Mouse (Mus musculus) megakaryocyte, embryonic 14.5 days (primary cell): ENCODE data around the gene Olfr239. TPM values are rescaled to one million over a fixed set of nuclear protein-coding genes. Genes with fewer than 3 reads are reported as not detected.
"Not testable (repeated sequence)": the region's sequence is repeated elsewhere in the genome, so short reads cannot be mapped to it uniquely, and the experiment has no call there.

ENCODE experiments used
- H3K27me3 ChIP-seq: replicated peaks from 2 replicates; pipeline ENCODE3; 2012; ENCODE audit warnings: inconsistent platforms
- H3K36me3 ChIP-seq: replicated peaks from 2 replicates; pipeline ENCODE3; 2012; ENCODE audit warnings: low read length, inconsistent platforms, mixed read lengths
- H3K4me1 ChIP-seq: 2 replicates; pipeline ENCODE4 v1.6.1; 2012; ENCODE audit warnings: inconsistent platforms
- H3K4me3 ChIP-seq: replicated peaks from 2 replicates; pipeline ENCODE3; 2012; ENCODE audit warnings: moderate library complexity, mild to moderate bottlenecking, inconsistent platforms
- H3K9me3 ChIP-seq: 2 replicates; pipeline ENCODE4 v1.6.1; 2012; ENCODE audit warnings: inconsistent platforms
- FLI1 ChIP-seq: IDR thresholded peaks from 2 replicates; pipeline ENCODE4 v1.6.1; 2012; ENCODE audit warnings: low read length, inconsistent platforms, mixed read lengths
- GATA1 ChIP-seq: IDR thresholded peaks from 3 replicates; pipeline ENCODE4 v1.6.1; 2012; ENCODE audit warnings: mixed read lengths, low read length, inconsistent platforms, borderline replicate concordance
- polyA plus RNA-seq: library from polyadenylated mRNA; stranded (reverse); fragments of >175 nt; gene quantifications from 2 replicates; pipeline ENCODE4 v1.2.3, GENCODE M21; 2012; ENCODE audit warnings: low replicate concordance; ENCODE audit not compliant: insufficient read depth

Olfr239 gene
- not detected in 2 replicates for polyA plus RNA-seq

DNA sequence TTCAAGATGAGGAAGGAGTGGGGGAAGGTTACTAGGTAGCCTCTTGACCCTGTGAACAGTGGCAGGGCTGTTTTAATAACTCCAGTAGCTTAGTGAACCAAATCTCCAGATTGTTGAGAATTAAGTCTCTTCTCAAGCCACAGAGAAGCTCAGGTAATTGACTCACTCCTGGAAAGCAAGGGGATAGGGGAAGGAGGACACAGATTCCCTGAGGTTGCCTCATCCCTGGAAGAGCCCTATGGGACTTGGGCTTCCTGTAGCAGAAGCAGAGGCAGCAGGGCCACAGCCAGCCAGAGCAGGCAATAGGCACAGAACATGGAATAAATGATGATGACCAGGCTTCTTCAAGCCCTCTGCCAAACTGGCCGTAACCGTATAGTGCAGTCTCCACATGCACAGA is at the start of gene Olfr239:
Gene Olfr239 (plus strand): TSS at position 301 of the 400 bp plus-strand sequence.
- not testable (repeated sequence) for H3K4me3 ChIP-seq, H3K9me3 ChIP-seq

DNA sequence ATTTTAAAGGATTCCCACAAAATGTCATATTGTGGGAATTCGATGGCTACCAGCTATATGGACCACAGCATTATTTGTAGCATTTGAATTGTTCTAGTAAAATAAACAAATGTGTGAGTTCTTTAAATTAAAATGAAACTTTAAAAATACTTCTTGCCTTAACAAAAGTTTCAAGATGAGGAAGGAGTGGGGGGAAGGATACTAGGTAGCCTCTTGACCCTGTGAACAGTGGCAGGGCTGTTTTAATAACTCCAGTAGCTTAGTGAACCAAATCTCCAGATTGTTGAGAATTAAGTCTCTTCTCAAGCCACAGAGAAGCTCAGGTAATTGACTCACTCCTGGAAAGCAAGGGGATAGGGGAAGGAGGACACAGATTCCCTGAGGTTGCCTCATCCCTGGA is 23.0 kb upstream of the Olfr239 start, which contains the start of gene Olfr55:
Gene Olfr55 (plus strand): TSS at position 301 of the 400 bp plus-strand sequence.
- H3K36me3 ChIP-seq, H3K27me3 ChIP-seq, H3K4me3 ChIP-seq, H3K4me1 ChIP-seq, H3K9me3 ChIP-seq: not testable (repeated sequence)

More for the DNA sequence above, at the start of gene Olfr239:
- not testable (repeated sequence) for H3K27me3 ChIP-seq, H3K4me1 ChIP-seq, H3K36me3 ChIP-seq

DNA sequence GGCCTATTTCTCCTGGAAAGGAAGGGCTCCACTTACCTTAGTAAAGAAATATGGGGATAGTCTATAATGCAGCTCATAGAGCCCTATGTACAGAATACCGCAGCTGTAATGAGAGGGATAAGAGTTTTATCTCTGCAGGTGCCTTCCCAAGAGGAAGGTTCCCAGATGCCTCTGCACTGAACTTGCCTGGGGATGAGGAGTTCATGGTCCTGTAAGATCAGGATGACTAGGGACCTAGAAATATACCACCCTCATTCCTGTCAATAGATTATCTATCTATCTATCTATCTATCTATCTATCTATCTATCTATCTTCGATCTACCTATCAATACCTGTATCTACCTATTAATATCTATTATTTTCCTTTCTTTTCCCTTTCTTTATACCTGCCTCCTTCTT is 30.5 kb downstream of the Olfr239 start, which contains the start of gene Olfr1564:
Gene Olfr1564 (minus strand): TSS at position 101 of the 400 bp plus-strand sequence.
- TF ChIP-seq FLI1 (no peak), GATA1 (no peak)
- H3K36me3 ChIP-seq = no peaks in the 10 kb centered on the region
- H3K4me3 ChIP-seq = no peak within 1 kb of the TSS
- no peaks in the 10 kb centered on the region for H3K4me1 ChIP-seq
- no peaks in the 10 kb centered on the region for H3K27me3 ChIP-seq
- H3K9me3 ChIP-seq = peaks cover 16% of the 10 kb centered on the region

DNA sequence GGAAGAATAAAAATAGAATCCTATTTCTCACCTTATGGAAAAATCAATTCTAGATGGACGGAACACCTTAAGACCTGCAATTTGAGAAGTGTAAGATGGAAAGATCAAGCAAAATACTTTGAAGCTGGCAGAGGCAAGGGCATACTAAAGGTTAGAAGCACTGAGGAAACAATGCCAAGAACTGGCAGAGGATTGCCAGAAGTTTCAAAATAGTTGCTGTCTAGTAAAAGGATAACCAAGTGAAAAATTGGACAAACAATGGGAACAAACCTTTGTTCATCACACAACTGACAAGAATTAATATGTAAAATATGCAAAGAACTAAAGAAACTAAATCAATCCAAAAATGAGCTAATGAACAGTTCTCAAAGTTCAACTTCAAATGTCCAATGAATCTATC is 45.5 kb downstream of the Olfr239 start:
- not testable (repeated sequence) for H3K27me3 ChIP-seq, H3K36me3 ChIP-seq, H3K4me3 ChIP-seq, H3K4me1 ChIP-seq
- H3K9me3 ChIP-seq = peaks cover 20% of the 10 kb centered on the region

Other genes with a start within 250 kb of the Olfr239 start
- 18.1 and 31.7 TPM in 2 replicates for gene Cyp4f13, start 243.9 kb upstream of the Olfr239 start, polyA plus RNA-seq
- 0.04 TPM in 1 of 2 replicates, not detected in the other for gene Zfp472, start 225.5 kb upstream of the Olfr239 start, polyA plus RNA-seq
- gene Zfp952, start 198.2 kb upstream of the Olfr239 start, polyA plus RNA-seq = 0.26 TPM in 1 of 2 replicates, not detected in the other
- gene Zfp763, start 157.9 kb upstream of the Olfr239 start, polyA plus RNA-seq = 1.4 TPM in 1 of 2 replicates, not detected in the other
- gene 4921501E09Rik, start 123.2 kb upstream of the Olfr239 start, polyA plus RNA-seq = not detected in 2 replicates
- gene Zfp563, start 102.0 kb upstream of the Olfr239 start, polyA plus RNA-seq = not detected in 2 replicates
- not detected in 2 replicates for gene Morc2b, start 51.6 kb upstream of the Olfr239 start, polyA plus RNA-seq
- 0.87 TPM in 1 of 2 replicates, not detected in the other for gene Olfr55, start 22.9 kb upstream of the Olfr239 start, polyA plus RNA-seq
- not detected in 2 replicates for gene Olfr1564, start 30.4 kb downstream of the Olfr239 start, polyA plus RNA-seq
- 0.12 TPM in 1 of 2 replicates, not detected in the other for gene Zfp955a, start 63.8 kb downstream of the Olfr239 start, polyA plus RNA-seq
- gene Olfr63, start 73.4 kb downstream of the Olfr239 start, polyA plus RNA-seq = not detected in 2 replicates
- 0.11 and 0.28 TPM in 2 replicates for gene Zfp955b, start 98.2 kb downstream of the Olfr239 start, polyA plus RNA-seq
- gene Zfp81, start 167.6 kb downstream of the Olfr239 start, polyA plus RNA-seq = 0.04 TPM in 1 of 2 replicates, not detected in the other
- gene Zfp101, start 203.3 kb downstream of the Olfr239 start, polyA plus RNA-seq = 0.06 TPM in 1 of 2 replicates, not detected in the other
- gene Actl9, start 241.6 kb downstream of the Olfr239 start, polyA plus RNA-seq = not detected in 2 replicates